Mouse (Mus musculus): ENCODE data around the gene Cwc27. TPM values are rescaled to one million over a fixed set of nuclear protein-coding genes. Genes with fewer than 3 reads are reported as not detected.

The Cwc27 gene
- total RNA-seq (2021), result 10 to 100 TPM; 22.7 to 24.1 TPM
- long read RNA-seq, experiment 1, transcript Cwc27-201 (14 exons, 2,071 nt), result major isoform, 7 of 16 reads
- long read RNA-seq, experiment 1, partial matches to known transcripts, result 4 of 16 reads
- long read RNA-seq, experiment 1, other reads (novel, unspliced or antisense), result 5 of 16 reads
- long read RNA-seq, experiment 2, transcript Cwc27-201 (14 exons, 2,071 nt), result major isoform, 15 of 29 reads
- long read RNA-seq, experiment 2, partial matches to known transcripts, result 10 of 29 reads
- long read RNA-seq, experiment 2, other reads (novel, unspliced or antisense), result 4 of 29 reads

- peak; percentile 56 to 67 for DNase-seq (ENCODE audit: low spot score in 2 of 2)
Observed at GRCm38 (mm10) chr13:104816635-104817571, at the start of gene Cwc27. Gene Cwc27 (minus strand): TSS chr13:104817142.

GRCm38 (mm10) chr13:104866726-104867125 lies 49.8 kb upstream of the Cwc27 start:
- DNase-seq (ENCODE audit: low spot score in 2 of 2), result no peak

GRCm38 (mm10) chr13:104863127-104863979 lies 46.4 kb upstream of the Cwc27 start, which contains the start of gene Shisal2b:
Gene Shisal2b (minus strand): TSS chr13:104863893.
- DNase-seq (ENCODE audit: low spot score in 2 of 2), result peak in 1 of 2 experiments; percentile 4

GRCm38 (mm10) chr13:104853645-104854044 lies 36.7 kb upstream of the Cwc27 start:
- DNase-seq (ENCODE audit: low spot score in 2 of 2), result no peak

GRCm38 (mm10) chr13:104843295-104844089 lies 26.6 kb upstream of the Cwc27 start:
- DNase-seq (ENCODE audit: low spot score in 2 of 2), result no peak

- no peak for DNase-seq (ENCODE audit: low spot score in 2 of 2)
Observed at GRCm38 (mm10) chr13:104841937-104842336, 25.0 kb upstream of the Cwc27 start.

- DNase-seq (ENCODE audit: low spot score in 2 of 2), result no peak
Observed at GRCm38 (mm10) chr13:104837628-104838027, 20.7 kb upstream of the Cwc27 start.

- DNase-seq (ENCODE audit: low spot score in 2 of 2), result no peak
Observed at GRCm38 (mm10) chr13:104832811-104833210, 15.9 kb upstream of the Cwc27 start.

- DNase-seq (ENCODE audit: low spot score in 2 of 2), result no peak
Observed at GRCm38 (mm10) chr13:104825470-104825869, 8.5 kb upstream of the Cwc27 start.

- no peak for DNase-seq (ENCODE audit: low spot score in 2 of 2)
Observed at GRCm38 (mm10) chr13:104822411-104822838, 5.5 kb upstream of the Cwc27 start.

- no peak for DNase-seq (ENCODE audit: low spot score in 2 of 2)
Observed at GRCm38 (mm10) chr13:104821908-104822307, 5.0 kb upstream of the Cwc27 start.

- DNase-seq (ENCODE audit: low spot score in 2 of 2), result no peak
Observed at GRCm38 (mm10) chr13:104821192-104821591, 4.2 kb upstream of the Cwc27 start.

GRCm38 (mm10) chr13:104817696-104818095 lies 754 bp upstream of the Cwc27 start:
- no peak for DNase-seq (ENCODE audit: low spot score in 2 of 2)

- no peak for DNase-seq (ENCODE audit: low spot score in 2 of 2)
Observed at GRCm38 (mm10) chr13:104816270-104816634, 690 bp downstream of the Cwc27 start.

GRCm38 (mm10) chr13:104805681-104806080 lies 11.3 kb downstream of the Cwc27 start:
- DNase-seq (ENCODE audit: low spot score in 2 of 2), result no peak

- no peak for DNase-seq (ENCODE audit: low spot score in 2 of 2)
Observed at GRCm38 (mm10) chr13:104799566-104800182, 17.3 kb downstream of the Cwc27 start.

- no peak for DNase-seq (ENCODE audit: low spot score in 2 of 2)
Observed at GRCm38 (mm10) chr13:104799067-104799466, 17.9 kb downstream of the Cwc27 start.

- no peak for DNase-seq (ENCODE audit: low spot score in 2 of 2)
Observed at GRCm38 (mm10) chr13:104794421-104794820, 22.5 kb downstream of the Cwc27 start.

GRCm38 (mm10) chr13:104792184-104792583 lies 24.8 kb downstream of the Cwc27 start, which contains the start of gene Srek1ip1:
Gene Srek1ip1 (plus strand): TSS chr13:104792484.
- no peak for DNase-seq (ENCODE audit: low spot score in 2 of 2)

GRCm38 (mm10) chr13:104789663-104790062 lies 27.3 kb downstream of the Cwc27 start:
- no peak for DNase-seq (ENCODE audit: low spot score in 2 of 2)

Measured in adrenal gland, postnatal 4 days (tissue).